Mouse (Mus musculus): Measurements from ENCODE around the gene Nutm2. TPM values are rescaled to one million over a fixed set of nuclear protein-coding genes. Genes with fewer than 3 reads are reported as not detected.
"Not testable (repeated sequence)": the region's sequence is repeated elsewhere in the genome, so short reads cannot be mapped to it uniquely, and the experiment has no call there.

Nutm2 gene
- polyA plus RNA-seq (2016; fragmentation: Nextera tagmentation; extraction: Ambion mirVana), result not detected in 2 replicates

- no peaks in the 10 kb centered on the region for H3K27me3 ChIP-seq
- ATAC-seq (ENCODE audit: insufficient number of reproducible peaks, insufficient read depth, low FRiP score, low TSS enrichment, low read depth), result no peak
- no peak within 1 kb of the TSS for H3K27ac ChIP-seq
- H3K4me1 ChIP-seq (replicated peaks), result no peaks in the 10 kb centered on the region
- H3K9me3 ChIP-seq, result no peaks in the 10 kb centered on the region
- no peaks in the 10 kb centered on the region for H3K36me3 ChIP-seq
- no peak within 1 kb of the TSS for H3K4me2 ChIP-seq
- H3K4me3 ChIP-seq (replicated peaks), result no peak within 1 kb of the TSS
- WGBS, result 72% methylated on average over 4 of the region's 4 CpGs
- H3K9ac ChIP-seq (replicated peaks), result no peak within 1 kb of the TSS
These were observed at the start of gene Nutm2 for GRCm38 (mm10) chr13:50467007-50467406. Gene Nutm2 (plus strand): TSS chr13:50467307.

DNA sequence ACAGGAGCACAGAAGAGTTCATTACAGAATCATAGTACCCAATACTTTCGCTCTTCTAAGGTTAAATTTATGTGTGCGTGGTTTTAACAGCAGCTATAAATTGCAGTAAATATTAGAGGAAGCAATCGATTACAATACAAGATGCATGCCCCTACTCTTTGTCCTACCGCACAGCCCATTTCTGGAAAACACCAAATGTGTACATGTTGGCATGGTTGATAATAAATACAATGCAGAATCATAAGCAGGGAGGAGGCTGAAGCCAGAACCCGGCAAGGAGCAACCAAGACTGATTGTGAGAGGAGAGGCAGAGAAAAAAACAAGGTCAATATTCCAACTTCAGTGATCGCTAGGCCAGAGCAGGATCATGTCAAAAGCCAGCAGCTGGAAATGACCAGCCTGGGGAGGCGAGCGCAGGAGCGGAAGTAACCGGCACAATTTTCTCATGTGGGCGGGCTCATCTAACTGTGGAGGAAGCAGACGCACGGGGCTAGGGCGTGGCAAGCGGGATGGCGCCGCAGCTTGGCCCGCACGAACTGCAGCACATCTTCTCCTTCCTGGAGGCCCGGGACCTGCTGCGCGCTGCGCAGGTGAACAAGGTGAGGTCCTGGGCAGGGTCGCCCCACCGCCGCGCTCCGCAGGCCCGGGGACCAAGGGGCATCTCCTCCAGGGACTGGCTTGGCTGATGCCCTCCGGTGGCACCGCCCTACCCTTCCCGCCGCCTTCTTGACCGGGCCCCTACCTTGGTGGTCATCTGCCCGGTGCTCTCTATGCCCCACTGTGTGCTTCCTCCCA is 49.5 kb upstream of the Nutm2 start, which contains the start of gene Fbxw17:
Gene Fbxw17, plus strand, starts transcription at position 476 of the 795 bp plus-strand sequence.
- peak; percentile 96 for ATAC-seq (ENCODE audit: insufficient number of reproducible peaks, insufficient read depth, low FRiP score, low TSS enrichment, low read depth)
- 12% methylated on average over 35 of the region's 35 CpGs for WGBS
- Histone ChIP-seq H3K4me3 (replicated peaks) (peak within 1 kb of the TSS; percentile 89), H3K27me3 (no peaks in the 10 kb centered on the region), H3K4me1 (replicated peaks) (peaks cover 12% of the 10 kb centered on the region; the same call in 1 of the 2 replicates), H3K36me3 (peaks cover 25% of the 10 kb centered on the region), H3K27ac (peak within 1 kb of the TSS; percentile 35; the same call in 1 of the 2 replicates), H3K4me2 (peak within 1 kb of the TSS; percentile 70), H3K9ac (replicated peaks) (peak within 1 kb of the TSS; percentile 90), H3K9me3 (no peaks in the 10 kb centered on the region)

GRCm38 (mm10) chr13:50418421-50418820 is 48.7 kb upstream of the Nutm2 start:
- H3K9me3 ChIP-seq, result no peaks in the 10 kb centered on the region
- ATAC-seq (ENCODE audit: insufficient number of reproducible peaks, insufficient read depth, low FRiP score, low TSS enrichment, low read depth), result no peak
- peaks cover 12% of the 10 kb centered on the region; the same call in 1 of the 2 replicates for H3K4me1 ChIP-seq (replicated peaks)
- H3K9ac ChIP-seq (replicated peaks), result peak overlapping the region; percentile 90; the same call in 1 of the 2 replicates
- 49% methylated on average over 3 of the region's 3 CpGs for WGBS
- H3K27me3 ChIP-seq, result no peaks in the 10 kb centered on the region
- peaks cover 34% of the 10 kb centered on the region for H3K36me3 ChIP-seq
- H3K4me2 ChIP-seq, result peak overlapping the region; percentile 70
- H3K27ac ChIP-seq, result no peak overlapping the region
- peak overlapping the region; percentile 89 for H3K4me3 ChIP-seq (replicated peaks)

DNA sequence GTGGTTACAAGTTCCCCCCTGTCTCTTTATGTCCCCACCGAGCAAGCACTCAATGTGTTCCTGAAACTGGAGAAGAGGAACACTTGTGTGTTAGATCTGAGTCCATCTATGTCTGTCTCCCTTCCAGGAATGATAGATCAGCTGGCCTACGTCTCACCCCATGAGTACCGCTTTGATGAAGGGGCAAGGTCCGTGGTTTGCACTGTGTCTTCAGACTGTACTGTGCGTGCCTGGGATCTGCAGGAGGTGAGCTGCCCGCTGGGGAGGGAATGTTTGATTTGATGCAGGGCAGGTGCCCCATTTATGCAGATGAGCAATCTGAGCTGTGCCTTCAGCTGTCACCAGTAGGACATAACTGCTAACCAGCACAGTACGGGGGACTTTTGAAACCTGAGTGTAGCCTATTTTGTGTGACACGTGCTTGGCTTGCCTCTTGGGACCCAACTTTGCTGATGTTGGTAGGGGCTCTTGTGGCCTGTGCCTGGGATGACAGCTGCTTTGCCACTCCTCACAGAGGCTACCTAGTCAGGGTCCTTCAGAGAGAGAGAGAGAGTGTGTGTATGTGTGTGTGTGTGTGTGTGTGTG is 43.4 kb upstream of the Nutm2 start:
- ATAC-seq (ENCODE audit: insufficient number of reproducible peaks, insufficient read depth, low FRiP score, low TSS enrichment, low read depth), result no peak
- WGBS, result 89% methylated on average over 8 of the region's 8 CpGs

GRCm38 (mm10) chr13:50424517-50424916 is 42.6 kb upstream of the Nutm2 start:
- no peaks in the 10 kb centered on the region for H3K27me3 ChIP-seq
- ATAC-seq (ENCODE audit: insufficient number of reproducible peaks, insufficient read depth, low FRiP score, low TSS enrichment, low read depth), result no peak
- no peaks in the 10 kb centered on the region for H3K4me1 ChIP-seq (replicated peaks)
- no peak overlapping the region for H3K27ac ChIP-seq
- H3K9me3 ChIP-seq, result no peaks in the 10 kb centered on the region
- no peak overlapping the region for H3K9ac ChIP-seq (replicated peaks)
- peaks cover 93% of the 10 kb centered on the region for H3K36me3 ChIP-seq
- H3K4me2 ChIP-seq, result no peak overlapping the region
- 94% methylated on average over 2 of the region's 2 CpGs for WGBS
- no peak overlapping the region for H3K4me3 ChIP-seq (replicated peaks)

More for the DNA sequence above, 43.4 kb upstream of the Nutm2 start:
- Histone ChIP-seq H3K9me3 (no peaks in the 10 kb centered on the region), H3K4me2 (no peak overlapping the region), H3K27me3 (no peaks in the 10 kb centered on the region), H3K36me3 (peaks cover 86% of the 10 kb centered on the region), H3K9ac (replicated peaks) (no peak overlapping the region), H3K4me3 (replicated peaks) (no peak overlapping the region), H3K4me1 (replicated peaks) (peaks cover 4% of the 10 kb centered on the region; the same call in 1 of the 2 replicates), H3K27ac (no peak overlapping the region)

DNA sequence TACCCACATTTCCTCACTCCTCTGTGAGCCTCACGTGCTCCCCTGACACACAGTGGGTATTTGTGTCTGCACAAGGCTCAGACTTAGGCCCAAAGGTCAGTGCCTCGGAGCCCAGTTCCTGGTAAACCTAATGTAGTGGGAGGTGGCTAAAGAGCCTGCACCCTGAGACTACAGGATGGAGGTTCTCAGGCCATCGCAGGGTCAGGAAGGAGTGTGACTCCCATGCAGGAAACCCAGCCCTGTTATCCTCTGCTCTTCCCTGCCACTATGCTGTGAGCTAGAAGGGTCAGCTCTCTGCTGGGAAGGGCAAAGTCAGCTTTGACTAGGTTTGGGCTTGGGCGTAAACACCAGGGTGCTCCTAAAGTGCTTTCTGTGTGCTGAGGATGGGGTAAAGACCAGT is 40.4 kb upstream of the Nutm2 start:
- H3K9ac ChIP-seq (replicated peaks), result no peak overlapping the region
- no peak for ATAC-seq (ENCODE audit: insufficient number of reproducible peaks, insufficient read depth, low FRiP score, low TSS enrichment, low read depth)
- no peaks in the 10 kb centered on the region for H3K27me3 ChIP-seq
- 72% methylated on average over 4 of the region's 4 CpGs for WGBS
- no peak overlapping the region for H3K4me3 ChIP-seq (replicated peaks)
- H3K4me2 ChIP-seq, result no peak overlapping the region
- H3K9me3 ChIP-seq, result no peaks in the 10 kb centered on the region
- H3K36me3 ChIP-seq, result peaks cover 94% of the 10 kb centered on the region
- H3K27ac ChIP-seq, result no peak overlapping the region
- H3K4me1 ChIP-seq (replicated peaks), result no peaks in the 10 kb centered on the region

- H3K4me2 ChIP-seq, result no peak within 1 kb of the TSS
- no peak within 1 kb of the TSS for H3K4me3 ChIP-seq (replicated peaks)
- no peak within 1 kb of the TSS for H3K9ac ChIP-seq (replicated peaks)
- no peaks in the 10 kb centered on the region for H3K4me1 ChIP-seq (replicated peaks)
- H3K27ac ChIP-seq, result no peak within 1 kb of the TSS
- H3K27me3 ChIP-seq, result no peaks in the 10 kb centered on the region
- WGBS, result 87% methylated on average over 2 of the region's 2 CpGs
- H3K36me3 ChIP-seq, result no peaks in the 10 kb centered on the region
- no peaks in the 10 kb centered on the region for H3K9me3 ChIP-seq
- no peak for ATAC-seq (ENCODE audit: insufficient number of reproducible peaks, insufficient read depth, low FRiP score, low TSS enrichment, low read depth)
These were observed 23.3 kb upstream of the Nutm2 start, which contains the start of gene Gm47429 for GRCm38 (mm10) chr13:50443812-50444211. Gene Gm47429 (minus strand): TSS chr13:50443912.

DNA sequence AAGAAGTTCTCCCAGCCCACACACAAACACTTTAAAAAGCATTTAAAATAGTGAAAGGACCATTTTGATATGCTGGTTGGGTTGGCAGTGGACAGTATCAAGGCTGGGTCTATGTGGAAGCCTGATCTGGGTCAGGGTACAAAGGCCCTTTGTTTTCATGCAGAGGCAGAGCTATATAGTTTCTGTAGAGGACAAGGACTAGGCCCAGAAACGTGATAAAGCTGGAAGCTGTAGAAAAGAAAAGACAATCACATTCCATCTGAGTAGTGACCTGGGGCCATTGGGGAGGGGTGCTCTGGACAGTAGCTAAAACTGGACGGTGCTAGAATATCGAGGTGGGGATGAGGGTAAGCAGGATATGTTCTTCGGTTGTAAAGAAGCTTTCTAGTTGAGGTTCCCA is 21.8 kb upstream of the Nutm2 start:
- no peak overlapping the region for H3K4me3 ChIP-seq (replicated peaks)
- no peaks in the 10 kb centered on the region for H3K36me3 ChIP-seq
- no peak for ATAC-seq (ENCODE audit: insufficient number of reproducible peaks, insufficient read depth, low FRiP score, low TSS enrichment, low read depth)
- H3K4me1 ChIP-seq (replicated peaks), result no peaks in the 10 kb centered on the region
- H3K27me3 ChIP-seq, result no peaks in the 10 kb centered on the region
- H3K4me2 ChIP-seq, result no peak overlapping the region
- 77% methylated on average over 4 of the region's 4 CpGs for WGBS
- no peaks in the 10 kb centered on the region for H3K9me3 ChIP-seq
- no peak overlapping the region for H3K27ac ChIP-seq
- H3K9ac ChIP-seq (replicated peaks), result no peak overlapping the region

GRCm38 (mm10) chr13:50452266-50452665 is 14.8 kb upstream of the Nutm2 start:
- not testable (repeated sequence) for H3K4me1 ChIP-seq (replicated peaks); H3K36me3 ChIP-seq; H3K27ac ChIP-seq; H3K4me3 ChIP-seq (replicated peaks); H3K9ac ChIP-seq (replicated peaks); H3K27me3 ChIP-seq; H3K9me3 ChIP-seq; ATAC-seq (ENCODE audit: insufficient number of reproducible peaks, insufficient read depth, low FRiP score, low TSS enrichment, low read depth); H3K4me2 ChIP-seq
- WGBS, result 70% methylated on average over 9 of the region's 9 CpGs

DNA sequence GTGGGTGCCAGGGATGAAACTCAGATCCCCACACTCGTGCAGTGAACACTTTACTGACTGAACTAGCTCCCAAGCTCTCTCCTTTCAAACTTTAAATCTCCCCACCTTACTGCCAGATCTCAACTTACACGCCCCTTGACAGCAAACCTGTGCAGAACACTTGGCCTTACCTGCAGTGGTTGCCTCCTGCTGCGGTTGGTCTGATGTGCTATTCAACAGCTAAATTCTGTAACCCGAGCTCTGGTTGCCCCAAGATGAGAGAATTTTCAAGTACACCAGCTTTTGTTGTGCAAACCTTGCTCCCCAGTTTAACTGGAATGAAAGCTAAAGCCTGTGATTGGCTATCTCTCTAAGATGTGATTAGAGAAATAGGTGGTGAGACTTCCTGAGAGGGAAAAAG is 13.7 kb upstream of the Nutm2 start:
- no peak overlapping the region for H3K4me2 ChIP-seq

GRCm38 (mm10) chr13:50460433-50460832 is 6.7 kb upstream of the Nutm2 start:
- not testable (repeated sequence) for H3K9ac ChIP-seq (replicated peaks); H3K9me3 ChIP-seq; H3K27me3 ChIP-seq; H3K4me2 ChIP-seq; H3K4me1 ChIP-seq (replicated peaks); H3K36me3 ChIP-seq; H3K4me3 ChIP-seq (replicated peaks); ATAC-seq (ENCODE audit: insufficient number of reproducible peaks, insufficient read depth, low FRiP score, low TSS enrichment, low read depth); H3K27ac ChIP-seq
- 53% methylated on average over 2 of the region's 2 CpGs for WGBS

More for the DNA sequence above, 13.7 kb upstream of the Nutm2 start:
- Histone ChIP-seq H3K9me3 (no peaks in the 10 kb centered on the region), H3K9ac (replicated peaks) (no peak overlapping the region), H3K4me3 (replicated peaks) (no peak overlapping the region), H3K36me3 (no peaks in the 10 kb centered on the region), H3K27ac (no peak overlapping the region), H3K27me3 (no peaks in the 10 kb centered on the region), H3K4me1 (replicated peaks) (no peaks in the 10 kb centered on the region)
- WGBS, result 18% methylated on average over 4 of the region's 4 CpGs
- ATAC-seq (ENCODE audit: insufficient number of reproducible peaks, insufficient read depth, low FRiP score, low TSS enrichment, low read depth), result no peak

Data from limb, embryonic 12.5 days (tissue).